Mouse (Mus musculus) testis, postnatal 14 days (tissue): ENCODE measurements around the gene Pygm.
A peak's percentile ranks its signal among the peaks of the same experiment; 100 is the strongest.

ENCODE experiments used
- DNase-seq: peaks from one replicate; pipeline ENCODE4 v3.0.0; 2021; ENCODE audit warnings: low spot score

The Pygm gene

DNA sequence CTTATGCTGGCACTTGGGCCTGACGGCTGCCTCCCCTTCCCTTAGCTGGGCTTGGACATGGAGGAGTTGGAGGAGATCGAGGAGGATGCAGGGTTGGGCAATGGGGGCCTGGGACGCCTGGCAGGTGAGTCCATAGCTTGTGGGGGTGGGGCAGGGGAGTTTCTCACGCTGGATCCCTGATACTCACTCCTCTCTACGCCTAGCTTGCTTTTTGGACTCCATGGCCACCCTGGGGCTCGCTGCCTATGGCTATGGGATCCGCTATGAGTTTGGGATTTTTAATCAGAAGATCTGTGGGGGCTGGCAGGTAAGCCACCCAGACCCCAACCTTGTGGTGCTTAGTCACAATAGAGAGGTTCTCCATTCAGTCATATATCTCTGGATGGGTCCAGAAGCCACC, 1.6 kb downstream of the Pygm start:
- no peak for DNase-seq

DNA sequence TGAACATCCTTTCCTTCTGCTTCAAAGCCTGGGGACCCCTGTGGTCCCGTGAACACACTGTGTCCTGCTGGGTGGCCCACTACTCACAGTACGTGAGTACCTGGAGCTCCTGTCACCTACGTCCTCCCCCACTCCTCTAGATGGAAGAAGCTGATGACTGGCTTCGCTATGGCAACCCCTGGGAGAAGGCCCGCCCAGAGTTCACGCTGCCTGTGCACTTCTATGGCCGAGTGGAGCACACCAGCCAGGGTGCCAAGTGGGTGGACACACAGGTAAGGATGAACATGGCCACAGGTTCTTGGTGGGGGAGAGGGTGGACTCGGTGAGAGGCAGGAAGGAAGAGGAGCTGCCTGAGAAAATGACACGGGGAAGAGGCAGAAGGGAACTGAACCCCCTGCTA, 2.0 kb downstream of the Pygm start:
- no peak for DNase-seq

DNA sequence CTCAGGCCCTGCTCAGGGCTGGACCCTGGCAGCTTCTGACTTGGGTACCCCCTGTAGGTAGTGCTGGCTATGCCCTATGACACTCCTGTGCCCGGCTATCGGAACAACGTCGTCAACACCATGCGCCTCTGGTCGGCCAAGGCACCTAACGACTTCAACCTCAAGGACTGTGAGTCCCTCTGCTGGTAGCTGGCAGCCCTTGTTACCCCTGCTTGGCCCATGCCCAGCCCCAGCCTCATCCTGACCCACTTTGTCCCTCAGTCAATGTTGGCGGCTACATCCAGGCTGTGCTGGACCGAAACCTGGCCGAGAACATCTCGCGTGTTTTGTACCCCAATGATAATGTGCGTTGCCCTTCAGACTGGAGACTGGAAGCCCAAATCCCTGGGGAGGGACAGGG, 3.8 kb downstream of the Pygm start:
- DNase-seq: no peak

GRCm38 (mm10) chr19:6389803-6390202, 5.6 kb downstream of the Pygm start:
- DNase-seq: no peak

- no peak for DNase-seq
Measured at GRCm38 (mm10) chr19:6390251-6390650, 6.1 kb downstream of the Pygm start.

- no peak for DNase-seq
Measured at GRCm38 (mm10) chr19:6392743-6393393, 8.7 kb downstream of the Pygm start.

DNA sequence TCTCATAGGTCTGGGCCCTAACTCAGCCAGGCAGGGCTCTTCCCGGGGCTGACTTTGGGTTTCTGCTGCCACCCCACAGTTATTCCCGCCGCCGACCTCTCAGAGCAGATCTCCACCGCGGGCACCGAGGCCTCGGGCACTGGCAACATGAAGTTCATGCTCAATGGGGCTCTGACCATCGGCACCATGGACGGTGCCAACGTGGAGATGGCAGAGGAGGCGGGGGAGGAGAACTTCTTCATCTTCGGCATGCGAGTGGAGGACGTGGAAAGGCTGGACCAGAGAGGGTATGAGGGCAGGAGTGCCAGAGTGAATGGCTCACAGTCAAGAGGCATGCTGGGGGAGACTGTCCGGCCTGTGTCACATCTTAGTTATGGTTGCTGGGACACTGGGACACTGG, 9.4 kb downstream of the Pygm start:
- no peak for DNase-seq

DNA sequence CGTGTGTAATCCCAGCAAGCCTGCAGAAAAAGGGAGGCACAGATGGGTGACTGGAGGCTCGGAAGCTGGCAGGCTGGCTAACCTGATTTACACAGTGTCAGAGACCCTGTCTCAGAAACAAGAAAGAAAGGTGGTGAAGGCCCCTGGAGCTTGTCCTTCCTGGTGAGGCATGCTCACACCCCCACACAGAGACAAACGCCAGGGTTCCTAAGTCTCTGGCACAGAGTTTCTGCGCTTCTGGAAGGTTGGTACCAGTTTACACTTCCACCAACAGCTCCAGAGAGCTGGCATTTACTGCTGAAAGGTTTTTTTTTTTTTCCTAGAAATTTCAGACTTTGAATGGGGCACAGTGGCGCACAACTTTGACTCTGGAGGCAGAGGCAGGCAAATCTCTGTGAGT, 12.0 kb downstream of the Pygm start:
- DNase-seq: no peak

- no peak for DNase-seq
Measured at GRCm38 (mm10) chr19:6397582-6398249, 13.5 kb downstream of the Pygm start.

- peak; percentile 66 for DNase-seq
Measured at GRCm38 (mm10) chr19:6398447-6399284, 14.5 kb downstream of the Pygm start.

GRCm38 (mm10) chr19:6399285-6400095, 15.3 kb downstream of the Pygm start, which contains the start of gene Rasgrp2:
TSS of gene Rasgrp2 (plus strand) at chr19:6399340.
- no peak for DNase-seq

DNA sequence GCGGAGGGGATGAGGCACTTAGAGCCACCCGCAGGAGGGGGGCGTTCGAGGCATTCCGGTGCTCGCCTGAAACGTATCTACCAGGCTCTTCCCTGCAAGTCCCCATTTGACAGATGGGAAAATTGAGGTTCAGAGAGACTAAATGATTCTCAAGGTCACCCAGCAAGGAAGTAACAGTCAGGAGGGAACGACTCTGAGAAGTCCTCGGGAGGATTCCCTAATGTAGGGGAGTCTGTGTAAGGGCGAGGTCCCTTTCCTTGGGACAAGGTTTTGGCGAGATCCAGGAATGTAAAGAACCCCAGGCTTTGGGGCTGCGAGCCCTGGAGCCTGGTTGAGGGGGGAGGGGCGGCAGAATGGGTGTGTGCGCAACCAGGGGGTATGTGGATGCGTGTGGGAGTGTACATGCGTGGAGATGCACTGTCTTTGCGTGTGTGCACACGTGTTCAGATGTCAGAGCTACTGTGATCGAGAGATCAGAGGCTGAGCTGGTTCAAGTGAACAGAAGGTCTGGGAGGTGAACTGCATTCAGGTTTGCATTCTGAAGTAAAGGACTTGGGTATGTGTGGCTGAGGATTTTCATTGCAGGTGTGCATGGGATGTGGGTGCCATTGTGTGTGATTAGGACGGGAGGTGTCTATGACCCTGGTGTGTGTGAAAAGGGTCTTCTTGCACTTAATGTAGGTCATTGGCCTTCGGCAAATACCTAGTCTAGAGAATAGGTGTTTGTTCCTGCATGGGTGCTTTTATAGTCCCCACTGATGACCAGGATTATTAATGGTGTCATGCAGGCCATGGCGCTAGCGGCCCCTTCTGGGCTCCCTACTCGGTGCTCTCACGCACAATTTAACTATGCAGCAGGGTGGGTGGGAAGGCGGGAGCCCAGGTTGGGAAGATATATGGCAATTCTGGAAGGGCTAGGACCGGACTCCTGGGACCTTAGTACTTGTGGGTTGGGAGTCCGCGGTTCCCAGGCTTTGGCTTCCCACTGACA, 16.2 kb downstream of the Pygm start:
- no peak for DNase-seq

DNA sequence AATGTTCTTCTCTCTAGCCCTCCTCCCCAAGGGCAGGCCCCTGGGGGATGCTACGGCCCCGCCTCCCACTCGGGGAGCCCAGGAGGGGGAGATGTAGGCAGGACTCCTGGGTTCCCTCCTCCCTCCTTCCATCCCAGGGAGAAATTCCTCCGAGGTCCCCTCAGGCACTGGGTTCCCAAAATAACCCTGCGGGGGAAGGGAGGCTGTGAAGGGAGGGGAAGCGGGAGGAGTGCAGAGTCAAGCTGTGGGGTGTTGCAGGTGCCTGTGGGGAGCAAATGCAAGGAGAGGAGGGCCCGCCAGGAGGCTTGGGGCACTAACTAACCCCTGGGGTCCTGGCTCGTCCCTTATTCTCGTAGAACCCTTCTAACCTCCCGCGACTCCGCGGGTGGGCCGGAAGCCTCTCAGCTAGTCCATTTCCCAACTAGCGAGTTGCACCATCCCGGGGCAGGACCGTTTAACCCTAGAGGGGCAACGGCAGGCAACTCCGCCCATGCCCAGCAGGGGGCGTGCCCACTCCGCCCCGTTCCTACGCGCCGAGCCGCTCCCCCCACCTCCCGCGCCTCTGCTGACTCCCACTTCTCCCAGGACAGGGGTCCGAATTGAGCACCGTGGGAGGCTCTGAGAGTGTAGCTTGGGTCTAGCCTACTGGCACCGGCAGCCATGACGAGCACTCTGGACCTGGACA, 17.1 kb downstream of the Pygm start:
- DNase-seq: peak; percentile 82

DNA sequence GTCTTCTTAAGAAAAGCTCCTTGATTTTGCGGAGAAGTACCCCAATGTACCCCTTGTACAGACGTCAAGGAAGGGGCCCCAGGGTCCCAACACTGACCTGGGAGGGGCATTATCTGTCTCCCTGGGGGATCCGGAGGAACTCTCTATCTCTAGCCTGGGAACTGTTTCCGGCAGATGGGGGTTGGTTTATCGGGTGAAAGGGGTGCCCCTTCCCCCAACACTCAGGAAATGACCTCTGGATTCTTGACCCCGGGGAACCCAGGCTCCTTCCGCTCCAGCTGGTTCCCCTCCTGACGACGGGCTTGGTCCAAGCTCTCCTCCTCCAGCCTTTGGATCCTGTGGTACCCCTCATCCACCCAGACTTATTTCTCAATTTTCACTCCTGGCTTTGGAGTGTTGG, 17.8 kb downstream of the Pygm start:
- DNase-seq: no peak

- DNase-seq: no peak
Measured at GRCm38 (mm10) chr19:6403869-6404268, 19.7 kb downstream of the Pygm start.

GRCm38 (mm10) chr19:6405433-6405832, 21.2 kb downstream of the Pygm start:
- DNase-seq: no peak

- DNase-seq: no peak
Measured at GRCm38 (mm10) chr19:6407109-6407508, 22.9 kb downstream of the Pygm start.

- no peak for DNase-seq
Measured at GRCm38 (mm10) chr19:6407816-6408510, 23.8 kb downstream of the Pygm start.

- no peak for DNase-seq
Measured at GRCm38 (mm10) chr19:6408749-6409148, 24.6 kb downstream of the Pygm start.

- DNase-seq: no peak
Measured at GRCm38 (mm10) chr19:6409176-6409575, 25.0 kb downstream of the Pygm start.
